Mouse (Mus musculus) NIH3T3 (cell line): ENCODE data around the gene 4930507D05Rik.
"Not testable (repeated sequence)": the region's sequence is repeated elsewhere in the genome, so short reads cannot be mapped to it uniquely, and the experiment has no call there.

ENCODE experiments used
- DNase-seq: peaks from one replicate; pipeline ENCODE4 v3.0.0-alpha.2; 2012; ENCODE audit warnings: low read depth

The 4930507D05Rik gene

DNA sequence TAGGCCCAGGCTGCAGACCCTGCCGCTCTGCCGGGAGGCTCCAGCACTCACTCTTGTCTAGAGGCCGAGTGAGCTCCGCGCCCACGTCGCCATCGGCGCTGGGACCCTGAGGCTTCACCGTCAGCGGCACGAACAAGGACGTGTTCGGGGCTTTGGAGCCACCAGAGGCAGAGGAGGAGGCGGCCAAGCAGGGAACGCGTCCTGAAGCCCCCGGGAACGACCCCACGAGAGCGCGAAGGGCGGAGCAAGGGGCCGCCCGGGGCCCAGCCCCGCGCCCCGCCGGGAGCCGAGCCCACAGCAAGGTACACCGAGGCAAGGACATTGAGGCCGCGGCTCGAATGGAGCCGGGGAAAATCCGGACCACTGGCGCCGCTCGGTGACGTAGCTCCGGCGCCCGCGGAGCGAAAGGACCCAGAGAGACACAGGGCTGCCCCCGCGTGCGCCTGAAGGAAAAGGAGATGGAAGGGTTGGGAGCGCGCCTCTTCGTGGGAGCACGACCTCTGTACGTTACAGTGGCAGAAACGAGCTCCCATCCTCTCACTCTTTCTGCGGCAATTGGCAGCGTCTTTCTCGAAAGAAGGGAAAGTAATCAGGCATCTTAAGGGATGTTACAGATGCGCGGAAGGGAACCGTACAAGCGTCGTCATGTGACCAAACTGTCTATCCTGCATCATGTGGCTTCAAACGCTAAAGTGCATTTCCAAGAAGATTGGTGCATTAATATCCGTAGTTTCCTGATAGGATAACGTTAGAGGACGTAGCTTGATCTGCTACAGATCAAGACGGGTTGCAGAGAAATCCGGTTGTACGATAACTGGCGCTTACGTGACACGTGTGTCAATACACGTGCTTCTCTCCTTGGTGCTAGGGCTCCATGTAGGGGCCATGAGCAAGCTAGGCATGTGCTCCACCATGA lies at the start of gene 4930507D05Rik, which contains the start of gene Supv3l1:
Gene 4930507D05Rik (plus strand): TSS at position 126 of the 916 bp plus-strand sequence.
Gene Supv3l1 (minus strand): TSS at position 375 of the 916 bp plus-strand sequence.
- peak; percentile 95 for DNase-seq

DNA sequence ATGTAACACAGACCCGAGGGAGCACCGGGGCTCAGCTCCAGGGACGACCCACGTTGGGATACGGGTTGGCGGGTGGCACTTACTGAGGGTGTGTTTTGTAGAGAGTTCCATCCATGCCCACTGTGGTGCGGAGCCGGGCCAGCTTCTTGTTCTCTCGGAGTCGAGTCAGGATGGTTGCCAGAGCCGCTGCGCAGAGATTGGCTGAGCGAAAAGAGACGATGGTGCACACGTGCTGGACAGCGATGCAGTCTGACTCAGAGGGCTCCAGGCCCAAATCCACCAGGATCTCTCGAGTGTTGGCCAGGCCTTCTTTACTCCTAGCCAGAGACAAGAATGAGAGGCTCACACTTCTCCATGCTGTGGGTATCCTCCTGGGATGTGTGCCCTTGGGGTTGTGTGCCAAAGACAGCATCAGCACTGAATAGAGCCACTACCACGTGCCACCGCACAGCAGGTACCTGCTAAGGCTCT lies 47.6 kb upstream of the 4930507D05Rik start:
- DNase-seq: peak; percentile 78

DNA sequence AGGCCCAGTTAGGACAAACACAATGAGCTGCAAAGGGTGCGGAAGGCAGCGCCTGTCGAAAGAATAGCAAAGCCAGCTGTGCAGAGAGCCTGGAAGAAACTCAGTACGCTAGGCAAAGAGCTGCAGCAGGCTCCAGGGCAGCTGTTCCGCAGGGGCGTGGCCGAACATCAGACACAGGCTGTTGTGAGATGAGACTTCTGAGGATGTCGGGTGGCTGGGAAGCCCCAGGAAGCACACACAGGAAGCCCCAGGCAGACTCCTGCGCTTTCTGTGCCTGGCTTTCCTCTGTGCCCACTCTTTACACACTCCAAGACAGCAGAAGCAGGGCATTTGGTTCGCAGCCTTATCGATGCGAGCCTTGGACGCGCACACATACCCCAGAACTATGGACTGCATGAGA lies 44.4 kb upstream of the 4930507D05Rik start:
- no peak for DNase-seq

DNA sequence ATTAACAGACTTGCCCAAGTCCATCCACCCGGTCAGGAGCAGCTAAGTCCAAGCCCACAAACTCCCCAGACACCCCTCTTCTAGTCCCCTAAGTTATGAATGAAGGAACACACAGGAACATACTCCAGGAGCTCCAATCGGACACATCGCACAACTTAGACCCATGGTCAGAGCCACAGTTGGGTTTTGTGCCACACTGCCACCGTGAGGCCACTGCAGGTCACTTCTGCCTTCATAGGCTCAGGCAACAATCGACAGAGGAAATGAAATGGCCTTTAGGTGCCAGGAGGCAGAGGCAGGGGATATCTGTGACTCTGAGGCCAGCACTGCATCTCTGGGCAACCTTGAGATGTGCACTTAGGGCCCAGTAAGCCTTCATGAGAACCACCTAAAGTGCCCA lies 38.3 kb upstream of the 4930507D05Rik start:
- peak; percentile 79 for DNase-seq

GRCm38 (mm10) chr10:62411431-62412410 lies 37.6 kb upstream of the 4930507D05Rik start:
- DNase-seq: peak; percentile 49

DNA sequence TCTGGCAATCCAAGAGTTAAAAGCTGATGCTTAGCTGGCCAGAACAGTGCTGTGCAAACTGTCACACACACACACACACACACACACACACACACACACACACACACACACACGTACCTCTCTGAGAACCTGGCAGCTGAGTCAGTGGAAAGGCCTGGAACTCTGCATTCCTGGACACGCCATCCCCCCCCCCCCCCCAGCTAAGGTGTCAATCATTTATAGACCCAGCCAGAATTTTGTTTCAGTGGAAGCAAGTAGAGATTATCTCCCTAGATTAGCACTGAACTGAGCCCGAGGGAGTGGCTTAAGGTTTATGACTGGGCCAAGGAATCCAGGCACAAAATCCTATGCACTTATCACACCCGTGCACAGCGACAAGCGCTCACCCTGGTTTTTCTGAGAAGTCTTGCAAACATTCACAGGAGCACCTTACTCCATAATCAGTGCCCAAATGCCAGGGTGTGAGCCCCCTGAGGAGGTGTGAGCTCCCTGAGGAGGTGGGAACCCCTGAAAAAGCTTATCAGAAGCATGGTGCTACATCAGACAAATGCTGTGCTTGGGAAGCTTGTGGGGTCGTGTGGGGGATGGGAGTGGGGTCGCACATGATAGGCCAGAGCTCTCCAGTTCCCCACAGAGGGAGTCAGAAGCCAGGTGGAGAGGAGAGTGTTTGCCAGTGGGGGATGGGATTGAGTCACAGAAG lies 36.2 kb upstream of the 4930507D05Rik start:
- DNase-seq: peak; percentile 61

DNA sequence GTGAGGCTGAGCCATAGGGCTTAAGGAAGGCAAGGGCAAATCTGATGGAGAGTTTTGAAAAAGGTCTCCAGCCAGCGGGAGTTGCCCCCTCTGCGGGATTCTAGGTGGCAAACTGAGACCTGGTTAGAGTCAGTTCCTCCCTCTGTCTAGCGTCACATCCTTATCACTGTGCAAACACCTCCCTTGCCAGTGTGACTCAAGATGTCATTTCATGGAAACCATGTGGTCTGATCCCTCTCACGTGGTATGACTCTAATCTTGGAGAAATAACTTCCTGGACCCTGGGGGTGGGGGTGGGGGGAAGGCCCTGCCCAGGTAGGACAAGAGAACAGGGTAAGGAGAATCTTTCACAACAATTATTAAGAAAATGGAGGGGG lies 35.7 kb upstream of the 4930507D05Rik start:
- no peak for DNase-seq

GRCm38 (mm10) chr10:62418831-62419356 lies 30.4 kb upstream of the 4930507D05Rik start:
- no peak for DNase-seq

GRCm38 (mm10) chr10:62419422-62419821 lies 29.9 kb upstream of the 4930507D05Rik start:
- no peak for DNase-seq

GRCm38 (mm10) chr10:62420399-62420798 lies 28.9 kb upstream of the 4930507D05Rik start:
- peak; percentile 14 for DNase-seq

- DNase-seq: no peak
These were observed 28.2 kb upstream of the 4930507D05Rik start for GRCm38 (mm10) chr10:62421127-62421526.

DNA sequence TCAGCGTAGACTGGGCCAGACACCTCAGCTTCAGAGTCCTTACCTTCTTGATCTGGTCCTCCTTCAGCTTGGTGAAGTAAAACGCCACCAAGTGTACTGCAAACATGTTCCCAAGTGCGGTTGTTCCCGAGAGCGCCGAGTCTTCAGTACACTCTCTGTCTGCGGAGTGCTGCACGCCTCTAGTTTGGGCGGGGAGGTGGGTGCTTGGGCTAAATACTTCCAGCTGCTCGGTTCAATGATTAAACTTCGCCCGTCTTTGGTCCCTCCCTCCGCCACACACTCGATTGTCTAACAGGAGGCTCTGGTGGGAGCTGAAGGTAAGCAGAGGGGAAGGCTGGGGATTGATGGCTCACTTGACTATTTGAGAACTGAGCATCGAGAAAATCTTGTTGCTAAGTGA lies 27.0 kb upstream of the 4930507D05Rik start, which contains the start of gene Hkdc1:
Gene Hkdc1 (minus strand): TSS at position 237 of the 400 bp plus-strand sequence.
- peak; percentile 10 for DNase-seq

GRCm38 (mm10) chr10:62425081-62425871 lies 24.0 kb upstream of the 4930507D05Rik start:
- peak; percentile 37 for DNase-seq

DNA sequence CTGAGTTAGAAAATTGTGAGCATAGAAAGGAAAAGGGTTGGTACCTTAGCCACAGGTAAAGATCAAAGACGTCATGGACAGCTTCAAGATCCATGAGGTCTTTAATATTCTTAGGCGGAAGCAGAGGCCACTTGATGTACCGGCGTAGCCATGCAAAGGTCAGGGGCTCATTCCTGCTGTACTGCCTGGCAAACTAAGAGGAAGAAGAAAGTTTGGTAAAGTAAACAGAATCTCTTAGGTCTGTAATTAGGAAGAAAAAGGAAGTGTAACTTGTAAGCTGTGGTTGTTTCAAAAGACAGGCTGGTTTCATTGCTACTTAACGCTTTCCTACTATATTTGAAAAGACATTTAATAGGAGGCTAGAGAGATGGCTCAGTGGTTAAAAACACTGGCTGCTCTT lies 18.9 kb upstream of the 4930507D05Rik start:
- DNase-seq: no peak

- DNase-seq: no peak
These were observed 971 bp downstream of the 4930507D05Rik start for GRCm38 (mm10) chr10:62450280-62450640.

DNA sequence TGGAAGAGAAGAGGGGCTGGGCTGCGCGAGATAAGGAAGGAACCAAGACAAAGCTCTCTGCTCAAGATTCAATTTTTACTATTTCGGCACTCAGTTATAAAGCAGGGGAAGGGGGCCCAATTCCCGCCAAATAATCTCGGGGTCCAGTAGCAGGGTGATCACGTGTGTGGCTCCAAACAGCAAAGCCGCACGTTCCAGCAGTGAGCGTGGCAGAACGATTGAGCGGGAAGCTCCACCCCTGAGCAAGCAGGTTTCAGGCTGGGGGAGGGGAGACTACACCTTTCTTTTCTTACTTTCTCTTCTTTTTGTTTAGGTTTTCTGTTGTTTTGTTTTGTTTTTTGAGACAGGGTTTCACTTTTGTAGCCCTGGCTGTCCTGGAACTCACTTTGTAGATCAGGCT lies 2.7 kb downstream of the 4930507D05Rik start:
- DNase-seq: not testable (repeated sequence)

DNA sequence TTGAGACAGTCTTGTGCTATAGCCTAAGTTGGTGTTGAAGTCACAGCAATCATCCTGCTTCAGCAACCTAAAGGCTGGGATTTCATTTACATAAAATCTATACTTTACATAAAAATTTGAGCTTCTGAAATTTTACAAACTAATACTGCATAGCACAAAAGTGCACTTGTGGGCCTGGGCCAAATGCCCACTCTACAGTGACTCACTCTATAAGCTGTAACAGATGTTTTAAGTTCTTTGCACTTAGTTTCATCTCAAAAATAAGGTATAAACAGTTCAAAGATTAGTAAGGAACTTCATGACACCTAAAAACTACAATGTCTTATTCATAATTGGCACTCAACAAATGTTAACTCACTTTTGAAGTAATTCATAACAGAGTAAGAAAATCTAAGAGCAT lies 12.0 kb downstream of the 4930507D05Rik start:
- peak; percentile 79 for DNase-seq

DNA sequence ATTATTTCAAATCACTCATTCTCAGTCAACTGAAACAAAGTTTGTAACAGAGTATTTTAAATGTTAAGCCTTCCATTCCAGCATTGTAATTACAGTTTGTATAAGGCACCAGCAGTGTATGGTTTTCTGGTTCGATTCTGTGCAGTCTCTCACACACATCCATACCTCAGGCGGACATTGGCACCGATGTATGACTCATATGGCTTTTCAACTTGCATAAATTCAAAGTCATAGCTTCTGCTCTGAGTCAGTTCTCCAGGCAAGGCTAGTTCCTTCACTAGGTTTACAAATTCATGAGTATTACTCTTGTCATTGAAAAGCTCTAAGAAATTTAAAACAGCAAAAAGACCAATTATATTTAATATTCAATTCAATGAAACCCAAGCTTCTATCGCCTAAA lies 20.4 kb downstream of the 4930507D05Rik start:
- DNase-seq: peak; percentile 33

- DNase-seq: no peak
These were observed 21.8 kb downstream of the 4930507D05Rik start for GRCm38 (mm10) chr10:62471105-62471504.

GRCm38 (mm10) chr10:62474944-62475343 lies 25.7 kb downstream of the 4930507D05Rik start:
- DNase-seq: no peak
